12 mouse cellular contexts compared by ENCODE assay signal in genomic region chr3:68535160-68535728, GRCm38 (mm10).
DNase-seq lines count a peak whose midpoint lies in the region; ATAC-seq and TF ChIP-seq lines count a peak whose summit lies in the region.
"Had no signal": no experiment of that assay in that cellular context is flagged by ENCODE, and none has a peak within 500 bp of the region (broad histone marks: within the 10 kb centered on the region; RNA-seq: fewer than 3 reads in every experiment).

No protein-coding gene starts in this region.

- ATAC-seq in heart, embryonic 13.5 days (ENCODE audit: extremely low read depth, insufficient number of reproducible peaks, low FRiP score, low TSS enrichment) = no peak
- no peak; the same call in 1 of the 2 replicates for ATAC-seq in kidney, postnatal 0 days (replicated peaks; ENCODE audit: low FRiP score, low read depth)
- no peak for ATAC-seq in stomach, embryonic 14.5 days (ENCODE audit: insufficient number of reproducible peaks, insufficient read depth, low FRiP score, low read depth)
- no peak for ATAC-seq in stomach, postnatal 0 days (ENCODE audit: low FRiP score, low TSS enrichment)
- ATAC-seq: forebrain, embryonic 13.5 days; liver, postnatal 0 days had no signal

- no peak for TF ChIP-seq EP300 in stomach, postnatal 0 days (optimal IDR thresholded peaks at IDR 0.05)

- no peak for DNase-seq in heart, postnatal 14 days
- no peak for DNase-seq in kidney, postnatal 0 days (ENCODE audit: low spot score)
- no peak for DNase-seq in kidney, adult 8-10 months
- no peak for DNase-seq in stomach, postnatal 0 days (ENCODE audit: low spot score)
- DNase-seq in gastrocnemius, adult 8-10 months (ENCODE audit: low spot score in 2 of 2) = no peak
- DNase-seq: liver, postnatal 0 days; right cerebral cortex, postnatal 25 days had no signal

- no peaks in the 10 kb centered on the region; the same call in 1 of the 2 replicates for H3K9me3 ChIP-seq in heart, embryonic 13.5 days
- no peaks in the 10 kb centered on the region for H3K9me3 ChIP-seq in kidney, postnatal 0 days (replicated peaks; ENCODE audit: low read length)
- H3K9me3 ChIP-seq in stomach, embryonic 14.5 days (ENCODE audit: control insufficient read depth, low read depth, low read length) = no peaks in the 10 kb centered on the region
- no peaks in the 10 kb centered on the region for H3K9me3 ChIP-seq in stomach, postnatal 0 days (ENCODE audit: control insufficient read depth, low read length)
- H3K9me3 ChIP-seq: forebrain, embryonic 13.5 days had no signal

- H3K36me3 ChIP-seq in heart, embryonic 13.5 days = peaks cover 6% of the 10 kb centered on the region; the same call in 1 of the 2 replicates
- H3K36me3 ChIP-seq in kidney, postnatal 0 days (ENCODE audit: insufficient read depth, low read length) = no peaks in the 10 kb centered on the region
- no peaks in the 10 kb centered on the region for H3K36me3 ChIP-seq in stomach, embryonic 14.5 days (ENCODE audit: control insufficient read depth, insufficient read depth, low read length)
- H3K36me3 ChIP-seq in stomach, postnatal 0 days (ENCODE audit: control insufficient read depth, insufficient read depth, low read length) = no peaks in the 10 kb centered on the region
- H3K36me3 ChIP-seq: embryonic facial prominence, embryonic 13.5 days; hindbrain, embryonic 12.5 days had no signal

- H3K27me3 ChIP-seq in heart, embryonic 13.5 days (replicated peaks) = no peaks in the 10 kb centered on the region
- H3K27me3 ChIP-seq in kidney, postnatal 0 days (ENCODE audit: insufficient read depth, low read length) = no peaks in the 10 kb centered on the region
- H3K27me3 ChIP-seq in stomach, embryonic 14.5 days (ENCODE audit: control insufficient read depth, insufficient read depth, low read length) = no peaks in the 10 kb centered on the region
- H3K27me3 ChIP-seq in stomach, postnatal 0 days (ENCODE audit: control insufficient read depth, insufficient read depth, low read length) = no peaks in the 10 kb centered on the region
- H3K27me3 ChIP-seq: embryonic facial prominence, embryonic 13.5 days; forebrain, embryonic 13.5 days; hindbrain, embryonic 12.5 days had no signal

- intact Hi-C loops in heart, postnatal 14 days (cut with DNase I) = no loop called here

- 60% methylated on average over 7 of the region's 7 CpGs for WGBS in heart, embryonic 13.5 days
- 69% methylated on average over 7 of the region's 7 CpGs for WGBS in kidney, postnatal 0 days
- WGBS in stomach, embryonic 14.5 days = 76% methylated on average over 7 of the region's 7 CpGs
- WGBS in stomach, postnatal 0 days = 66% methylated on average over 7 of the region's 7 CpGs

- peak overlapping the region; percentile 92 for H3K27ac ChIP-seq in heart, embryonic 13.5 days (replicated peaks)
- H3K27ac ChIP-seq in kidney, postnatal 0 days = peak overlapping the region; percentile 71
- H3K27ac ChIP-seq in stomach, embryonic 14.5 days (ENCODE audit: low read length) = 0 out of 2 replicates have a peak overlapping the region, but pooled peaks have one; percentile 22
- no peak overlapping the region for H3K27ac ChIP-seq in stomach, postnatal 0 days (replicated peaks)
- H3K27ac ChIP-seq: embryonic facial prominence, embryonic 13.5 days; forebrain, embryonic 13.5 days; hindbrain, embryonic 12.5 days had no signal

- no peak for TF ChIP-seq CTCF in kidney, postnatal 0 days (IDR thresholded peaks at IDR 0.05; ENCODE audit: low read depth)
- TF ChIP-seq CTCF in stomach, postnatal 0 days (IDR thresholded peaks at IDR 0.05; ENCODE audit: low read depth) = no peak

- H3K9ac ChIP-seq in heart, embryonic 13.5 days = peak overlapping the region; percentile 48
- H3K9ac ChIP-seq in kidney, postnatal 0 days (ENCODE audit: low read depth, low read length) = no peak overlapping the region
- H3K9ac ChIP-seq in stomach, embryonic 14.5 days (replicated peaks; ENCODE audit: low read depth, low read length) = no peak overlapping the region
- H3K9ac ChIP-seq in stomach, postnatal 0 days (ENCODE audit: low read length) = no peak overlapping the region
- H3K9ac ChIP-seq: embryonic facial prominence, embryonic 13.5 days; forebrain, embryonic 13.5 days; hindbrain, embryonic 12.5 days; liver, postnatal 0 days had no signal

- no peak overlapping the region for H3K4me3 ChIP-seq in heart, embryonic 13.5 days
- H3K4me3 ChIP-seq in kidney, postnatal 0 days (replicated peaks; ENCODE audit: low read depth, low read length) = no peak overlapping the region
- H3K4me3 ChIP-seq in stomach, embryonic 14.5 days (ENCODE audit: low read depth, low read length) = no peak overlapping the region
- H3K4me3 ChIP-seq in stomach, postnatal 0 days (ENCODE audit: low read depth, low read length) = no peak overlapping the region
- H3K4me3 ChIP-seq: embryonic facial prominence, embryonic 13.5 days; forebrain, embryonic 13.5 days; hindbrain, embryonic 12.5 days had no signal

- H3K4me2 ChIP-seq in heart, embryonic 13.5 days = peak overlapping the region; percentile 38; the same call in 1 of the 2 replicates
- no peak overlapping the region for H3K4me2 ChIP-seq in kidney, postnatal 0 days (ENCODE audit: low read length)
- no peak overlapping the region for H3K4me2 ChIP-seq in stomach, embryonic 14.5 days (replicated peaks; ENCODE audit: low read depth, low read length)
- H3K4me2 ChIP-seq in stomach, postnatal 0 days (replicated peaks; ENCODE audit: low read depth) = no peak overlapping the region
- H3K4me2 ChIP-seq: embryonic facial prominence, embryonic 13.5 days; forebrain, embryonic 13.5 days; hindbrain, embryonic 12.5 days had no signal

- H3K4me1 ChIP-seq in heart, embryonic 13.5 days = peaks cover 54% of the 10 kb centered on the region
- H3K4me1 ChIP-seq in kidney, postnatal 0 days (replicated peaks; ENCODE audit: insufficient read depth, low read length) = peaks cover 3% of the 10 kb centered on the region; the same call in 1 of the 2 replicates
- 0 out of 2 replicates have a peak, but pooled peaks cover 6% of the 10 kb centered on the region for H3K4me1 ChIP-seq in stomach, embryonic 14.5 days (ENCODE audit: control insufficient read depth, insufficient read depth, low read length)
- no peaks in the 10 kb centered on the region for H3K4me1 ChIP-seq in stomach, postnatal 0 days (replicated peaks; ENCODE audit: control insufficient read depth, insufficient read depth)
- H3K4me1 ChIP-seq: forebrain, embryonic 13.5 days had no signal
